Mouse (Mus musculus): ENCODE data around the gene Qk. TPM values are rescaled to one million over a fixed set of nuclear protein-coding genes. Genes with fewer than 3 reads are reported as not detected.

Qk gene
- total RNA-seq, 1 experiment from 2014 or later: 270 TPM

DNA sequence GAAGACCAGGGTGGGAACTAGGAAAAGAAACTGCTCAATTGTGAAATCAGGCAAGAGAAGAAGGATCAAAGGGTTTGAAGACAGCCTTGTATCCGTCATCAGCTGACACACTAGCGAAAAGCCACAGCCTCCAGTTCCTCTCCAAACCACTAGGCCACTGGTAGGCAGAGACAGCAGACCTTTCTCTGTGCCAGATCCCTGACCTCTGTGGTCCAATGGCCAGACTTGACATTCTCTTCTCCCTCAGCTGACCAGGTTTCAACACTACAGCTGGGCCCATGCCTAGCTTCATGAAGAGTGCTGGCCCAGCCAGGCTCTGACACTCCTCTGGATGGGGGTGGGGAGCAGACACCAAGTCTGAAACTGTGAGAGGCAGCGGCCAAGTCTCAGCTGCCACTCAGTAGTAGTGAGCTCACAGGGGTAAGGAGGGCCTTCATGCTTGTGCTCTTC lies 7.0 kb upstream of the Qk start:
- peak; percentile 90 for DNase-seq

DNA sequence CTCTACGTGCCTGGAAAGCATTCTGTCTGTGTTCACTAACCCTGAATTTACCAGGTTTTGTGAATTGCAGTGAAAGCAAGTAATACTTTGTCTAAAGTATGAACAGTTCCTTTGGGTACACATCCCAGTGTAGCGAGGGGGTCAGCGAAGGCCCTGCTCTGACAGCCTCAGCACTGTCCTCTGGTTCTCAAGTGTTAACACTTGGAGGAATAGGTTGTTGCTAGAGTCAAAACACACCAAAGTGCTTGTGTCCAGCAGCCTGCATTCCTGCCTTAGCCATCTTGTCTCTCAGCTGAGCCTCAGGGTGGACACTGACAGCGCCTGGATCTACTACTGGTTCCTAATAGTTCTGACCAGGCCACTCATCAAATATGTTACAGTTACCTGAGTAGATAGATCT lies 6.3 kb upstream of the Qk start:
- DNase-seq: no peak

DNA sequence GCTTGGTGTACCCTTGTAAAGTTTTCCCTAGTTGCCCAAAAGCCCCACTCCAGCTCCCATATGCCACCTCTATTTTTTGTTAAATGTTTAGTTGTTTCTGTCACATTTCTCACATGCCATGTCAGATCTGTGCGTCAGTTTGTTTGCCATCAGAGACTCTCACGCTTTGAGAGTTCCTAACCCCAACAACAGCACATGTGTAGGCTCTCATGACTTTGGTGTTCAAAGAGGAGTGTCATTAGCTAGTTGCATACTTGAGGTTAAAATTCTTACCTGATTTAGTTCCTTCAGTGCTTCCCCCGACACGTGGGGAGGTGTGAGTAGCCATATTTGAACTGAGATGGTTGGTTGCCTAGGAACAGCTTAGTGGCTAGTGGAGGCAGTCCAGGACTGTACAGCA lies 2.1 kb upstream of the Qk start:
- no peak for DNase-seq

DNA sequence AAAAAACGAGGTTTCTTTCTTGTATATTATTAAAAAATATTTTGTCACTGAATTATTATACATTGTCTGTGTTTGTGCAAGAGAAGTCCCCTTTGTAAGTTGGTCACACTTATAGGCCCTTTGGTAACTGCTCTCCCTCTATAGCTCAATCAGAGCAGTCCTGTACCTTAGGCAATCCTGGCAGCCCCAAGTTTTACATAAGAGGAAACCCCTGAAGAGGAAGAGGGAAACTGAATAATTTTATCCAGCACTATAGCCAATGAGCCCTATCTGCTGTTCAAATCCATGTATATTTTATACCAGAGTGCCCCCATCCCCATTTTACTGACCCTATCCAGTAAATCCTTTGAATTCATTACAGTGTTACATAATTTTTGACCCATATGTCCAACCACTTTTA lies 1.4 kb upstream of the Qk start:
- DNase-seq: no peak

DNA sequence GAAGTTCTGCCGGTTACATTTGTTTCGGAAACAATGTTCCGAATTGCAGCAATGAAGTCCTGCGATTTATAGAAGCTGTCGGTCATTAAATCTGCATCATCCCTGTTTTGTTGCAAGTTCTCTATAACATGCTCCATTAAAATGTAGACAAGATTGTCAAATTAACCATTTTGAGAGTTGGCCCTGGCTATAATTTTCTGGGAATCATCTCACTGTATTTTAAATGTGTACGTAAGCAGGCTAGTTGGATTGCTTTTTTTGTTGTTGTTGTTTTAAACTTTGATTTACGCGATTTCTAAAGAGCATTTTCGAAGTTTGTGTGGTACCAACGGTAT lies 769 bp upstream of the Qk start:
- DNase-seq: no peak

DNA sequence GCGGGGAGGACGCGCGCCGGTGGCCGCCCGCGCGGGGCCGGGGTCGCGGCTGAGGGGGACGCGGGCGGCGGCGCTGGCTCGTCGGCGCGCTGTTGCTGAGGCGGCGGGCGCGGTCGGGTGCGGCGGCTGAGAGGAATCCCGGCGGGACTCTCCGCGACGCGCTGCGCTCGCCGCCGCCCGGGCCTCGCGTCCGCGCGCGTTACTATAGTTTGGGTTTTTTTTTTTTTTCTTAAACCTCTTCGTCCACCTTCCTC lies 296 bp downstream of the Qk start:
- DNase-seq: no peak

DNA sequence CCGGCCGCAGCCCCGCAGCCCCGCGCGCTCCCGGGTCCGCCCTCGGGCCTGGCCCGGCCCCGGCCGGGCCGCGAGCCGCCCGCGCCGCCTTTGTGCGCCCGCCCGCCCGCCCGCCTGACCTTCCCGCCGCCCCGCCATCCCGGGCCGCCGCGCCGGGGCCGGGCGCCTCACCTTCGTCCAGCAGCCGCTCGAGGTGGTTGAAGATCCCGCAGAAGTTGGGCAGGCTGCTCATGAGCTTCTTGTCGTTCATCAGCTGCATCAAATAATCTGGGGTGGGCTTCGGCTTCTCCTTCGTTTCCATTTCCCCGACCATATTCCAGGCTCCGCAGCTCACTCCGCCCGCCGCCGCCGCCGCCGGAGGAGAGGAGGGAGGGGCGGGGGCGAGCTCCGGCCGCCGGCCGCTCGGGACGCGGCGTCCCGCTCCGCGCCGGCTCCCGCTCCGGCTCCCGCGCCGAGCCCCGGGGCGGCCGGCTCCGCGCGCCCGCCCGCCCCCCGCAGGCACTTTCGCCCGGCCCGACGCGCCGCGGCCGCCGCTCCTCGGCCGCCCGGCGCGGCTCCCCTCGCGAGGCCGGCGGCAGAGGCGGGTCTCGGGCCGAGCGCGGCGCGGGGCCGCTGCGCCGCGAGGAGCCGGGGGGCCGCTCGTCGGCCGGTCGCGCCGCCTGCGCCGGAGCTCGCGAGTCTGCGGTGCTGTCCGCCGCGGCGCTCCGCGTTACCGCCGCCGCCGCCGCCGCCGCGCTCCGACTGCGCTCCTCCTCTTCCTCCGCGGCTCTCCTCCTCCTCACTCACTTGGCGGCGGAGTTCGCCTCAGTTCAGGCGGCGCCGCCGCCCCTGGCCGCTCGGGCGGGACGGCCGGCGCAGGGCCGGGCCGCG lies 858 bp downstream of the Qk start:
- peak; percentile 84 for DNase-seq

DNA sequence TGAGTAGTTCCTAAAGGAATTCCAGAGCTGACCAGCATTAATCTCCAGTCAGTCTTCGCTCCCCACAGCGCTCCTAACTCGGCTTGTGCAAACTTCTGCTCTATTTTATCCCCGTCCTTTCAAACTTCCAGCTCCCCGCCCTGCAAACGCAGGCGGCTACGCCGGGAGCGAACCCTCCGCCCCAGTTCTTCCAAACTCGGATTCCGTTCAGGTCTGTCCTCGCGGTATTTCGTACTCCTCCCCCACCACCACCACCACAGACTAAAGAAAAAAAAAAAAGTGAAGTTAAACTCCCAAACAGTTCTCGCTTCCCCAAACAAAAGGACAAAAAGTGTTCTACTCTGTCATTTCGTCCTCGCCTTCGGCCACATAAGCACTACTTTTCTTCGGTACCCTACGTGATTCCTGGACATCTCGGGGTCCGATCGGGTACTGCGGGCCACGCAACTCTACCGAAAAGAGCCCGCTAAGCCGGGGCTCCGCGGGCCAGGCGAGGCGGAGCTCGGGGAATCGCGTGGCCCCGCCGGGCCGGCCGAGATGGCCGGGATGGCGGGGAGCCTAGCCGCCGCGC lies 1.6 kb downstream of the Qk start:
- DNase-seq: peak; percentile 88

DNA sequence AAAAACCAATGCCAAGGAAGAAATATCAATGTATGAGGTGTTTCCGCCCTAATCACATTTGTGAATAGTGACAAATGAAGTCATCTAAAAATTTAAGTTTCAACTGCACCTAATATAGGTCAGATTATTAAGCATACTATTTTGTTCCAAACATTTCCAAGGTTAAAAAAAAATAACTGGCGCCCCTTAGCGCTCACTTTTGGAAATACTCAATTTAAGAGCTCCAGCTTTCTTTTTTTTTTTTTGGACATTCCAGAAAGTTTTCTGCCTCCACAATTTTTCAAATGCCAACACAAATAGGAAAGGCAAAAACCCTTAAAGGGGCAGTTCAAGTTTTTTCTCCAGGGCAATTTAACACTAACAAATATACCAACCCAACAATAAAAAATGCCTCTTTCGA lies 2.5 kb downstream of the Qk start:
- peak; percentile 74 for DNase-seq

DNA sequence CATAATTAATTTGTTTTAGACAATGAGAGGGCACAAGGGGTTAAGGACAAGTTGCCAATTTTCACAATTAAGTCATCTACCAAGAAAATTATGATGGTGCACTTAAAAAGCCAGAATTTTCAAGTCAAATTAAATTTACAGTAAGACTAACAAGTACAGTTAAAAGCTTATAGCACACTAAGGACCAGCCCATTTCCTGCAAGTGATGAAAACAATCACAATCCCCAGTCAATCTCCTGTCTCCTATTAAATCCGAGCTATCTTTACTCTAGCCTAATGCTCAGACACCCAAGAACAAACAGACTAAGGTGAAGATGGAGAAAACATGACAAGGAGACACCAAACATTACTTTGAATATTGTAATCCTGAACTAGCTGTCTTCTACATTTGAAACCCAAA lies 3.2 kb downstream of the Qk start:
- no peak for DNase-seq

DNA sequence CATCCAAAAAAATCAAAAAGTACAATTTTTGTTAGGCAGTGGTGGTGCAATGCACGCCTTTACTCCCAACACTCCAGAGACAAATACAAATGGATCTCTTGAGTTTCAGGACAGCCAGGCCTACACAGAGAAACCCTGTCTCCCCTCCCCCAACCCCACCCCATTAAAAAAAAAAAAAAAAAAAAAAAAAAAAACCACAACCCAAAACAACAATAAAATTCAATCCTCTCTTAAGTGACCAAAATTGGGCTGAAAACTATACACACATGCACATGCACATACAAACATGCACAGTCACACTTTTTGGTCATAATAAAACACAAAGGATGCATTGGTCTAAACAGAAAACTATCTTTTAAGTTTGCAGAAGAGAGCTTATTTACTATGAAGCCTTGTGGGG lies 9.6 kb downstream of the Qk start:
- no peak for DNase-seq

DNA sequence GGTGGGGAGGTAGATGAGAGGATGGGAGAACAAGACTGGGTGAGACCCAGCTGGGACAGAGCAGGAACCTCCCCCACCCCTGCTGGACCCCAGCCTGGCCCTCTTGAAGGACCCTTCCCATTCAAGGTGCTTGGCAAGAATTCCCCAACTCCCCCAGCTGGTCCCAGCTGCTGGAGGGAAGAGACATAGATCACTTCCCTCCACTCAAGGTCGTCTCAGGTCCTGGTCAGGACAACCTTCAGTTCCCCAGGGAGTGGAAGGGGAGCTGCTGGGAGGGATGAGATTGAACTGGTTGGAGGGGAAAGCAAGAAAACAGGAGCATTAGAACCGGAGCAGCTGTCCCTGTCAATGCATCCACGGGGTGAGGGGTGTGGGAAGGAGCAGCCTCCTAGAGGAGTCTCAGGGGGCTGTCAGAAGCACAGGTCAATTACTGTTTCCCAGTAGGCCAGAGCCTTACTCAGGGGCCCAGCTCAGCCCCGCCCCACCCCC lies 10.5 kb downstream of the Qk start:
- peak; percentile 36 for DNase-seq

DNA sequence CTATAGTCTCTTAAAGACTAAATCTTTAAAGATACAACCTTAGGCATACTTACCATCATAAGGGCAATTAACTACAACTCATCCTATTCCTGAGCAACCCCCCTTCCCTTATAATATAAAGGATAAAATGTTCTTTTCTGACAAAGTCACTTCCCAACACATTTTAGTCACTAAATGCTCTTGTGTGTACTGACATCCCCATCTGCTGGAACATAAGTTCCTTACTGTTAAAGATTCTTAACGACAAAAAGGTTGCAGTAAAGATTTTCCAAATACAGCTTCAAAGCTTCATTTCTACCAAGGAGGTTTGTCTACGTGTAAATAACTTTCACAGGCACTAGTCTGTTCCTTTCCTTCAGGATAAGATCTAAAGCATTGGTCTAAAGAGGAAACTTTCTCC lies 13.2 kb downstream of the Qk start:
- no peak for DNase-seq

DNA sequence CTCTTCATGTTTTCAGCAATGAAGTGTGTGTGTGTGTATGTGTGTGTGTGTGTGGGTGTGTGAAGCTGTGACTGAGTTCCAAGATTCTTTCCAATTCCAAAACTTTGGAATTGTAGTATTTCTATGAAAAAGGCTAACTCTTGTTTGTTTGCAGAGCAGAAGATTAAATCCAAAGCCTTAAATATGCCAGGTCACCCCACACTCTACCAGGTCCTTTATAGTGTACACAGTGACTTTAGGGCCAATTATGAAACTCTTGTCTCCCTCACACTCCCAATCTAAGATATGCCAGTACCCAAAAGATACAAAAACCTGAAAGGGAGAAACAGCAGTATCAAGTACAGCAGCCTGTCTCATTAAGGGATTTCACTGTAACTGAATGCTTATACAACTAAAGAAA lies 15.7 kb downstream of the Qk start:
- DNase-seq: no peak

DNA sequence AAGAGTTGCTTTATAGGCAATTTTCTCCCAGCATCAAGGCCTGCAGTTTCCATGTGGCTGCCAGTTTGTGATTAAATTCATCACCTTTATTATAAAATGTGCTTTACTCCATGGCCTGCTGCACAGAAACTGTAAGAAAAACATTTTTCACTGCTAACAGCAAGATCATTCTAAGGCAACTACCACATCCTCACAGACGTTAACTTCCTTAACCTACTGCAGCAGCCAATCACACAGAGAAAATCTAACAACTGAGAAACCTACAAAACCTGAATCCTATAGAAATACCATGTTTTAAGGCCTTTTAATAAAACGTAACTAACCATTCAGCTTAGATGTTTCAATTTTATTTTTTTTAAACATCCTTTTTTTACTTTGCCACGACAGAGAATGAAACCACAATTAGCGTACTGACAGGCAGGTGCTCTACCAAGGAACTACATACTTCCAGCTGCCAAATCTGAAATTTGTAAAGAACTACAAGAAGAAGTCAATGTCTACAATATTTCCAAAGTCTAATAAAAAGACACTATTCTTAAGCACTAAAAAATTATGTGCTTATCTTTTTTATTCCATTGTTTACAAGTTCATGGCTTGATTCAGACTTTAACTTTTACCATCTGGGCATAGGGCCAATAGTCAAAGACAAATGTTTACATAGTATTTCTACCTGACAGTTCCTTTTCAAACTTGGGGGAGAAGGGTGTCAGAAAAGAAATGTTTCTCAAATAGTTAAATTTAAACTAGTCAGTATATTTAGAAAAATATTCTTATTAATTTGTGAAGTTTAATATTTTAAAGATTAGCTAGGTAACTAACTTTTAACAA lies 18.5 kb downstream of the Qk start:
- no peak for DNase-seq

DNA sequence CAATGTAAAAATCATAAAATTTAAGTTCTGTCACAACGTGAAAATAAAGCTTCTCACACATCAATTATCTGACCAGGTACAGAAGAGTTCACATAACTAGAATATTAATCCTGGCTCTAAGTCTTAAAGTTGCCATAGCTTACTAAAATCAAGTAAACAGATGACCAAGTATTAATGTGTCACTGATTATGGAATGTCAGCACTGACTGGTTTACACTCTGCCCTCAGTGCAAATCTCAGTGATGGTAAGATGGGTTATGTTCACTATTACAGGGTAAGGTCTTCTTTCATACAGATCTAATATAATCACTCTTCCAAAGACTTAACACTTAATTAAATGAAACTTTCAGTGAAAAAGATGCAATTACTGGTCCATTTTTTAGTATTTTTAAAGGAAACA lies 20.3 kb downstream of the Qk start:
- DNase-seq: no peak

DNA sequence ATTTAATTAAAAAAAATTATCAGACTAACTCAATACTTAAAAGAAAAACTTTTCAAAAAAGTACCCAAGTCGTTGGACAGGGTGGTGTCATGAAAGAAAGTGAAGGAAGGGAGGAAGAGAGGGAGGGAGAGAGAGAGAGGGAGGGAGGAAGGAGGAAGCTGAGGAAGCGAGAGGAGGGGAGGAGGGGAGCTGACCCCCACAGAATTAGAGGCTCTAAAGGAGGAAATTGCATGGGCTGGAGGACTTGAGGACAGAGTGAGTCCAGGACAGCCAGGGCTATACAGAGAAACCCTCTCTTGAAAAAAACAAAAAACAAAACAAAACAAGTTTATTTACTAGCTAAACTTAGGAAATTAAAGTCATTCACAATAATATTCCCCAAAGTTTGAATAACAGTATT lies 27.1 kb downstream of the Qk start:
- DNase-seq: no peak

DNA sequence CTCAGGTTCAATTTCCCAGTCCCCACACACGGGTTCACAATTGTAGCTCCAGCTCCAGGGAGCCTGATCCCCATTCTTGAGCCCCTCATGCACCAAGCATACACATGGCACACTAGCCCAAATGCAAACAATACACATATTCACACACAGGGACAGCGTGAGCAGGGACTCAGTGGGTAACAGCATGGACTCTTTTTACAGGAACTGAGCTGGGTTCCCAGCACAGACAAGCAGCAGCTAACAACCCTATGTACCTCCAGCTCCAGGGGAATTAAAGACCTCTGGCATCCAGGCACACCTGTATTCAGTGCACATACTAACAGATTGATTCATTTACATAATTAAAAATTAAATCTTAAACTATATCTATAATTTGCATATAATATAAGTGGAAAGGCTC lies 34.9 kb downstream of the Qk start:
- no peak for DNase-seq

DNA sequence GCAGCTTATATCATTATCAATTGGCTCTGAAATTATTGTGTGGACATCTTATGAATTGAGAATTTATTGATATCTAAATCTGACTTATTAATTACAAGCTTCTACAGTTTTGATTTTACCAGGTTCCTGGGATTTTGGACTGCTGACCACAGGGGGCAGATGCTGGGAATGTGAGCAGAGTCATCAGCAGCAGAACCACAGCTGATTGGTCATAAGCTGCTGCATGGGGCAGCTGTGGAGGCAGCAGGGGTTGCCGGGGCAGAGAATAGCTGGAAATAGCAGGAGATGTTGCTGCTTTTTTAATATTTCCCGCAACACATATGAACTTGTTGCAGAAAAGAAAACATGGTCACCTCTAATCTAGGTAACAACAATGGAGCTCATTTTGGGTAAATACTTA lies 40.1 kb downstream of the Qk start:
- no peak for DNase-seq

DNA sequence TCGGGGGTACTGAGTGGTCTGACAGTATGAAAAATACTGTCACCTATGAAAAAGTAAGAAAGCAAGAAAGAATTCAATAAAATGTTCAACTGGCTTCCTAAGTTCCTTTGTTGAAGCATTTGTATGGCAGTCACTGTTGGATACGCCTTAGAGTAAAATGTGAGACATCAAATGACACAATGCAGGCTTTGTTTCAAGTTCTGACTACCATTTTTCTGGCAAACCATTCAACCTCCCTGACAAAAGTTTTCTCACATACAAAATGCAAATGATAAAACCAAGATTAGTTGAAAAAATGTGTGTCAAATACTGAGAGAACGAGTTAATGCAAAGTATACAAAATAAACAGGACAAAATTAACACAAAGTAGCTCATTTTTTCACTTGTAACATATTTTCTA lies 50.1 kb downstream of the Qk start:
- DNase-seq: no peak

DNA sequence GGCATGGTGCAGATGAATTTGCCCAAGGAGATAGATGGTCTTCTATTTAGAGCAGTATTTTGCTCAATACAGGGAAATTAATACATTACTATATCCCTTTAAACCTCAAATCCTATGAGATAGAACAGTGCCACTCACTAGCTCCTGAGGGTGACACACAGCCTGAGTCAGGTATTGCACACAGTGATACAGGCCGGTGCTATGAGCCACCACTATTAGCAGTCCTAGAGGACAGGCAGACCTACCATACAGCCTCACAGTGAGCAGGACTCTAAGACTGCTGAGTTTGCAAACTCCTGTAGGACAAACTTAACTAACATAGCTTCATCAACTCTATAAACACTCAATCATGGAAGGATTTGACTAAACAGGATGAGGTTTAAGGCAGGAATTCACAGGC lies 51.2 kb downstream of the Qk start:
- peak; percentile 23 for DNase-seq

DNA sequence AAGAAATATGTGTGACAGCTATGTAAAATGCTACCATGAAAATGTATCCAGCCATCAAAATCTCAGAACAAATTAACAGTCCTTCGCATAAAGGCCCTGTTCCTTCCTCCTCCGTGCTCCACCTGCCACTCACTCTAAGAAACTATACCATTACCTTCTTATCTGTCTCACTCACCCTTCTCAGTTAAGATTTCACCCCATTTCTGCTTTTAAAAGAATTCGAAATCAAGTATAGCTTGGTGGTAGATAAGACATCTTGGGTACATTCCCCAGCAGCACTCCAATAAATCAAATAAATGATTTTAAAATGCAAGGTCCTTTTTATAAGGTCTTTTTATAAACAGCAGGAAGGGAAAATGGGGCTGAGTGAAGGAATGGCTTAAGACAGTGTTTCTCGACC lies 53.4 kb downstream of the Qk start:
- no peak for DNase-seq

DNA sequence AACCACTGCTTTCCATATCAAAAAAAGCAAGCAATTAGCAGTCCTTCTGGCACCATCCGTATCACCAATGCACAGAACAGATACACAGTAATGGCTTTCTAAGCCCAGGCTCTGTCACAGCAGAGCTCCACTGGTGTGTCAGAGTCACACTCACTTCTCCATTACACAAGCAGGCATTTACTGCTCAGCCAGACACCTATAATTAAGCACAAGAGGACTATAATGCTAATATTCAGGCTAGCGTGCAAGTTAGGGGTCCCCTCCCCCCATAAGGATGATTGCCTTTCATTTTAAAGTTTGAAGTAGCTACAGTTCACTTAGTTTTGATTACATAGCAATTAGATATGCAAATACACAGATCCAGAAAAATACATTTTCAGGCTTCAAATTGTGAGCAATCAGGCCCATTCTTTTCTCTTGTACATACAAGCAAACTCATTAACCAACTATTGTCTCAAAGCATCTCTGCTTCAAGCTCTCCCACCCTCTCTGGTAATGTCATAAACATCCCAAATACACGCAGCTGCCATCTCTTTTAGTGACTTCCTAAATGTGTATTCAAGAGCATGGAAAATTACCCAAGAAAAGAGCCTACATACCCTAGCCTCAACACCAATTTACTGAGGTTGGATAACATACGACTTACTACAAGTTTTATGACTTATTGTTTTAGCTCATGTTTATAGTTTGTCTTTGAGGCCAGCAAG lies 68.2 kb downstream of the Qk start:
- DNase-seq: no peak
